Mouse (Mus musculus): ENCODE results near the gene Slc22a1. TPM values are rescaled to one million over a fixed set of nuclear protein-coding genes. Genes with fewer than 3 reads are reported as not detected.
A peak's percentile ranks its signal among the peaks of the same experiment; 100 is the strongest.

The Slc22a1 gene
- total RNA-seq (2021) (1 to 10 TPM in 1 of 2 experiments, not detected in 1; 1.7 TPM), polyA plus RNA-seq (2012; rRNA removed) (0.11 and 0.29 TPM in 2 replicates)
- long read RNA-seq: 0 reads

DNA sequence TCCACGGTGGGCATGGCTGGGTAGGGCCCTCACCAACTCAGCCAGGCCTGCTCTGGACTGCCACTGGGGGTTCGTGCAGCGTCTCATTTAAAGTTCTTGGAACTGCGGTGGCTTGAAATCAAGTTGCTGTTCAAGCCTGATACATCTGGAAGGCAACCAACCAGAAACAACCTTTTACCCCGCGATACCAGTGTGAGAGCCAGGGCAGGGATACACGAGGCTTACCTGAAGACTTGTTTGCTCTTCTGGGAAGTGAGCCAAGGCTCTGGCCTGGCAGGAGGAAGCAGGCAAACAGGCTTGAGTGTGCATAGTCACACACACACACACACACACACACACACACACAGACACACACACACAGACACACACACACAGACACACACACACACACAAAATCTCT, at the start of gene Slc22a1:
Slc22a1 (minus strand) TSS at position 184 of the 400 bp plus-strand sequence.
- no peak for DNase-seq

DNA sequence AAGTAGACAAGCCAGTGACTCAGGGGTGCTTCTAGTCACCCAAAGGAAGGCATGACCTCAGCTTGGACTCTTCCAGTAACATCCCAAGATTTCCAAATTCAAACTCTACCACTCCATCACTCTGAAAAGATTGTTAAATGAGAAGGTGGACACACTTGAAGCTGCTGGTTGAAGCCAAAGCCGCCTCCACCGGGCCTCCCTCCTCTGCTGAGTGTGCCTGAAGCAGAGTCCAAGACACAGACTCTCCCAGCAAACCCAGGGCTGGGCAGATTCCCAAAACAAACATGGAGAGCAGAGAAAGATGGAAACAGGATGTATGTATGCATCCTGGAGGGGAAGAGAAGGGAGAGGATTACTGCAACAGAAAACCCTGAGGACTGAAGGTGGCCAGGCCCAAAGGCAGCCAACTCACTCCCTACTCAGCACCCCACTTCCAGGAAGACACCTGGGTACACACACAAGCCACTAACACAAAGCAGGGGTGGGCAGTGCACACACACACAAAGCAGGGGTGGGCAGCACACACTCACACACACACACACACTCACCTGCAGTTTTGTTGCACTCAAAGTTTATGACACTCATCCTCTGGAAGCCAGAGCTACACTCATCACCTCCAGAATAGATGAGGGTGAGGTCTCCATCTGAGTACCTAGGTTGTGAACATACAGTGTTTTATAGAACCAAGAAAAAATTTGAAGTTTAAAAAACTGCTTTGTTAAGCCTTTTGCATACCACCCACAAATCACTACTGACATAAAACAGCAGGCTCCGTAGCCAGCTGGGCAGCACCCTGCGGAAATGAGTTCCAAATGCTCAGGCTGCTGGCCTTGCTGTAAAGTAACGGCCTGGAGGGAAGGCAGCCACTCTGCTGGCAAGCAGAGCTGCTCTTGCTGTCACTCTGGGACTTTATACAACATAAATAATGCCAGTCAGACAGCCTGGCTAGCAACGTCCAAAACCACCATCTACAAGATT, 49.4 kb upstream of the Slc22a1 start:
- DNase-seq: peak; percentile 78

GRCm38 (mm10) chr17:12723986-12724766, 48.5 kb upstream of the Slc22a1 start:
- DNase-seq: peak; percentile 81

- DNase-seq: peak; percentile 53
Measured at GRCm38 (mm10) chr17:12722622-12723021, 47.0 kb upstream of the Slc22a1 start.

- no peak for DNase-seq
Measured at GRCm38 (mm10) chr17:12721118-12721886, 45.7 kb upstream of the Slc22a1 start.

- no peak for DNase-seq
Measured at GRCm38 (mm10) chr17:12718251-12718650, 42.6 kb upstream of the Slc22a1 start.

DNA sequence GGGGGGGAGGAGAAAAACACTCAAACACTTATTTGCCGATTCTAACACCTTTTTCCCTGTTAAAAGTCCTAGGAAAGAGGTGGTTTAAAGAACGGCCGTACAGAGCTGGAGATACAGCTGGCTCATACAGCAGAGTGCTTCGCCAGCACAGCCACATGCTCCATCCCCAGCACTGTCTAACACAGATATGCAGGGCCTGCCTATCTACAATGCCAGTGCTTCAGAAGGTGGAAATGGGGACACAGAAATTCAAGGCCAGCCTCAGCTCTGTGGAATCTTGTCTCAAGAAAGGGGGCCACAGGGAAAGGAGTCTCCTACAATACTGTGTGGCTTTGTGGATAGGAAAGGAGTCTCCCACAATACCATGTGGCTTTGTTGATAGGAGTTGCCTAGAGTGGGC, 41.8 kb upstream of the Slc22a1 start:
- no peak for DNase-seq

GRCm38 (mm10) chr17:12715032-12715431, 39.4 kb upstream of the Slc22a1 start:
- peak; percentile 36 for DNase-seq

DNA sequence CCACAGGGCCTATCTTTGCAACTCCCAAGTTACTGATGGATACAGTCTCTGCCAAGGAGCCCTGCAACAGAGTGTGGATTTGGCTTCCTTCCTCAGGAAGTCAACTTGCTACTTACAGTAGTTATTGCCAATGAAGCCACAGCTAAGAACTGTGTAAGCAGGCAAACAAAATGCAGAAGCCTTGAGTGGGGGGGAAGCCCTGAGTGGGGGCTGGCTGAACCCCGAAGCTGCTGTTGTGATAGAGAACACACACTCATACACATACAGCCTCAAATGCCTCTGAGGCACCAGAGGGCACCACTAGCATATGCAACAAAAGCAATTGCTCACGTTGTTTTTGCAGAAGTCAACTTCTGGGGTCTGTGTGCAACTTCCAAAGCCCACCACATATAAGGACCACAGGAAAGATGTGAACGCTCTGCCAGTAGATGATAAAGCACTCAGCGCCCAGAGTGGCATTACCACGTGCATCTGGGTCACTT, 38.5 kb upstream of the Slc22a1 start:
- DNase-seq: peak; percentile 25

DNA sequence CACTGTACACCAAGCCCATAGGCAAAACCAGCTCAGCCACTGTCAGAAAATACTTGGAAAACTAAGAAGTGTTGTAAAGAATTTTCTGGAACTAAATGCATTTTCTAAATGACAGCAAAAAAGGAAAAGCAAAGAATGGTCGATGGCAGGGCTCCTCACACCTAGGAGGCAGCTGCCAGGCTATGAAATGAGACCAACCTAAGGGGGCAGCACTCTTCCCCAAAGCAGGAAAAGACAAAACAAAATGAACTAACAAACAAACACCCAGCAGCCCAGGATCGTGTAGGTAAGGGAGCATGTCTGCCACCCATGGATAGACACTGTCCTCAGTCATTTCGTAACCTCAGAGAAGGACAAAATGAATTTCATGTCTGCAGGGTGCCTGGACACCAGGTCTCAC, 37.4 kb upstream of the Slc22a1 start:
- no peak for DNase-seq

DNA sequence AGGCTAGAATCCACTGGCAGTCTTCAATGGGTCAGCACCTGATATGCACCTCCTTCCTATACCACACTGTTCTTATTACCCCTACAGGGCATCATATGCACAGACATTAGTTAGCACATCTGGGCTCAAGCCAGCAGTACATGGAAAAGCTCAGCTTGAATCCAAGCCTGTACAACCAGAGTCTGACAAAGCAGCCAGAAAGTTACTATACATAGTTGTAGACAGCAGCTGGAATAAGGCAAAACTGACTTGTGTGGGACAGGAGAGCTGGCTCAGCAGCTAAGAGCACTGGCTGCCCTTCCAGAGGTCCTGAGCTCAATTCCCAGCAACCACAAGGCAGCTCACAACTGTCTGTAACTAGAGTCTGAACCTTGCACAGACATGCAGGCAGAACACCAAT, 36.6 kb upstream of the Slc22a1 start:
- DNase-seq: no peak

DNA sequence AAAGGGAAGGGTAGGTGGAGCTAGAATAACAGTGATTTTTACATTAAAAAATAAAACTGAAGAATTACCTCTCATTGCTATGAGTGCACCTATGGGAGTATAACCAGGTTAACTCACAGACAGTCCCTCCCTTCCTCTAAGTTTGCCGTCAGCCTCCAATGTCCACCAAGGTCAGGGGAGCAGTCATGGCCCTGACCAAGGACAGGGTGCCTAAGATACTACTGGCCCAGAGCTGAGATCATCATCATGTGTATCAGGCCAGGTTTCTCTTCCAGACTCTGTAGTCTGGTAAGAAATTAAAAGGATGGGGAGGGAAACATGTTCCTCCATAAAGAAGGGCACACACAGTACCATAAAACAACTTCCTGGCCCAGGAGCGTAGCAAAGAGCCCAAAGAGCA, 35.3 kb upstream of the Slc22a1 start:
- DNase-seq: peak; percentile 74

GRCm38 (mm10) chr17:12710050-12710780, 34.6 kb upstream of the Slc22a1 start:
- DNase-seq: no peak

- no peak for DNase-seq
Measured at GRCm38 (mm10) chr17:12708398-12708797, 32.8 kb upstream of the Slc22a1 start.

DNA sequence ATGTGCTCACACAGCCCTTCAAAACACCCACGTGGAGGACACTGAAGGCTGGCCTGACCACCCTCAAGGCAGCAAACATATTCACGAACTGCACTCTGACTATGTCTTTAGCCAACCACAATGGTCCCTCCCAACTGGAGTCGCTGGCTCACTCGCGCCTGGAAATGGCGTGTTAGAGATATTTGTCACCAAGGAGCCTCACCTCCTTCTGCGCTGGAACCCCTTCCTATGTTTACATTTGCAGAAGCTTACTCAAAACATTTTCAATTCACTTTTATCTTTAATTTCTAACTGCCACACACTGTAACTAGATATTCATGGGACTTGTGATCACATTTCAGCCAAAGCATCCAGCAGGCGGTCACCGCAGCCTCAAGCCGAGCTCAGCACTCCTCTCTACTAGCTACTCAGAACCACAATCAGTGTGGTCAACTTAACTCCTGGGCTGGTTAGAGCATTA, 31.0 kb upstream of the Slc22a1 start:
- DNase-seq: no peak

- DNase-seq: no peak
Measured at GRCm38 (mm10) chr17:12702901-12703300, 27.3 kb upstream of the Slc22a1 start.

DNA sequence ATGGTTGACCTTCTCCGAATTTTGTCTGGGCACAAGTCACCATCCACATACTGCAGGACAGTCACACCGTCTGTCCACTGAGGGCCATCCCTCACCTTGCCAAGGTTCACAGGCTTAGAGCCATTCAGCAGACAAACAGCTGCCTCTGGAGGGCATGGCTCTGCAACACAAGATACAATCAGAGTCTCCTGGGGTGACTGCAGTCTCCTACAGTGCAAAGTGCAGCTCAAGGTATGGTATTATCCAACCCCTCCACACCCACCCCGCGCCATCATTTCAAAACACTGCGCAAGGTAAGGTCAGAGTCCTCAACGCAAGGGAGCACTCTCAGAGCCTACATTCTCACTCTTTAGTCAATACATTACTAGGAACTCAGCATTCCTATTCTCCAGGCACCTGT, 24.7 kb upstream of the Slc22a1 start:
- no peak for DNase-seq

- no peak for DNase-seq
Measured at GRCm38 (mm10) chr17:12691899-12692298, 16.3 kb upstream of the Slc22a1 start.

DNA sequence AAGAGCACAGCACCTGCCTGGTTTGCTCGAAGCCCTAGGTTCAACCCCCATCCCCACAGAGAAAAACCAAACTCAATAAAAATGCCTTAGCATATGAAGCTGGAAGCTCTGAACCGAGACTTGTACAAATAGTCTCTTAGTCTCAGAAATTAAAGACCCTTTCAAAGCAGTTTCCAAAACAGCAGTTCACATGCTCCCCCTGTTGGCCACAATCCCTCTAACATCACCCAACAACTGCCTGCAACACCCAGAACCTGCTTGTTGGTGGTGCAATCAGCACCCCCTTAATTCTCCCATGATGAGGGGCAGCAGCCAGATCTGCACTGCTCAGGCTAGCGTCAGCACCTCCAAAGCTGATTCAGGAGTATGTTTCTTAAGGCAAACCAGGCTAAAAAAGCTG, 13.9 kb upstream of the Slc22a1 start:
- DNase-seq: no peak

DNA sequence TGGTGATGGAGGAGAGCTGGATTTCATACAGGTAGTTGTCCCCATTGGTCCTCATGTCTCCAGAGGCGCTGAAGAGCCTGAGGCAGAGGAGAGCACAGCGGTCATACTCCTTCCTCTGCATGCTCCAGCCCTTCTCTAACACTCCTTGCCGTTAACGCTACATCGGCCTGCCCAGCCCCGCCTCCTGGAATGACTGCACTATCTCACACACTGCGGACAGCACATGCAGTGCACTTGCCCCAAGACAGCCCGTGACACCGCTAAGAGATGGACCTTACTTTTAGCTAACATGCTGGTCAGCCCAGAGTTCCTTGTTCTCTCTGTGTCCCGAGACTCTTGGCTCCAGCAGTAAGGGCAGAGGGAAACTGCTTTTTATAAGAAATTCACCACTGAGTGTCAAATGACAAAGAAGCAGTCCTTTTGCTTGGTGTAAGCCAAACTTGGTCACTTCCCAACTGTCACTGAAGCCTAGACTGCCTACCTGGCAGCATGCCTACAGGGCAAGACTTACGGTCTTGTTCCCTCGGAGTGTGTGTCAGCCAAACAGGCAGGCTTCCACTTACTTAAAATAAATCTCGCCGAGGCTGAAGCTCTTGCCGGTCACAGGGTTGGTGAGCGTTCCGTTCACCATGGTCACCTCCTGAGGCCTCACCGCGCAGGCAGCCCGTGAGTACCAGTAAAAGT, 12.9 kb upstream of the Slc22a1 start:
- DNase-seq: peak; percentile 81
